Mouse (Mus musculus) myocyte (in vitro differentiated cells): Measurements from ENCODE around the gene Fggy.

Experiments used
- CEBPB ChIP-seq: IDR thresholded peaks from 2 replicates; pipeline ENCODE4 v1.6.1; 2011; ENCODE audit warnings: mild to moderate bottlenecking, moderate library complexity; ENCODE audit not compliant: poor library complexity, insufficient read depth, severe bottlenecking
- E2F4 ChIP-seq: IDR thresholded peaks from one replicate; pipeline ENCODE4 v1.6.1; 2011; ENCODE audit warnings: mild to moderate bottlenecking, control low read depth, moderate library complexity; ENCODE audit not compliant: insufficient read depth
- MAX ChIP-seq: IDR thresholded peaks from one replicate; pipeline ENCODE4 v1.6.1; 2011; ENCODE audit warnings: low read depth, mild to moderate bottlenecking, control low read depth
- POLR2A ChIP-seq: IDR thresholded peaks from one replicate; pipeline ENCODE4 v1.6.1; 2011; ENCODE audit warnings: low read depth, mild to moderate bottlenecking, control low read depth, moderate library complexity; ENCODE audit not compliant: insufficient read length
- USF1 ChIP-seq: IDR thresholded peaks from one replicate; pipeline ENCODE4 v1.6.1; 2011; ENCODE audit warnings: low read depth, mild to moderate bottlenecking, control low read depth, moderate library complexity

DNA sequence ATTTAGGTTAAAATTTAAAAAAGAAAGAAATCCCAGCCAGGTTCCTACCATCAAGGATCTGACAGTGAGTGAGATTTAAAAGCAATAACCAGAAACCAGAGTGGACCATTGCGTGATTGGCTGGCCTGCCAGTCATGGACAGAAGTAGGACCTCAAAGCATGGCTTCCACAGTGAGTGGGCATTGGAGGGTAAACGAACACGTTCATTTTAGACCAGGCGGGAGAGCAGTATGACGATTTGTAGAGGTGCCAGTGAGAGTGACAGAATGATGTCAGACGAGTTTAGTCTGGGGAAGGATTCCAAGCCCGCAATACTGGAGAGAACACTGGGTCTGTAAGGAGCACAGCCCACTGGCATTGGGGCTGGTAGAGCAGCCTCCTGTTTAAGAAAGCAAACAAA, 305.0 kb downstream of the Fggy start:
- TF ChIP-seq POLR2A (no peak), USF1 (no peak), E2F4 (no peak), CEBPB (no peak), MAX (no peak)
